Mouse (Mus musculus): Measurements from ENCODE around the gene Dytn.
A peak's percentile ranks its signal among the peaks of the same experiment; 100 is the strongest.
"Not testable (repeated sequence)": the region's sequence is repeated elsewhere in the genome, so short reads cannot be mapped to it uniquely, and the experiment has no call there.

The Dytn gene

GRCm38 (mm10) chr1:63686827-63687226 is at the start of gene Dytn:
Gene Dytn, minus strand, starts transcription at chr1:63686927.
- ATAC-seq (ENCODE audit: low TSS enrichment) = no peak

GRCm38 (mm10) chr1:63730240-63730771 is 43.6 kb upstream of the Dytn start, which contains the start of the genes Mdh1b and Fastkd2:
Gene Mdh1b, minus strand, starts transcription at chr1:63730318.
Gene Fastkd2, plus strand, starts transcription at chr1:63730614.
- peak; percentile 97 for ATAC-seq (ENCODE audit: low TSS enrichment)

DNA sequence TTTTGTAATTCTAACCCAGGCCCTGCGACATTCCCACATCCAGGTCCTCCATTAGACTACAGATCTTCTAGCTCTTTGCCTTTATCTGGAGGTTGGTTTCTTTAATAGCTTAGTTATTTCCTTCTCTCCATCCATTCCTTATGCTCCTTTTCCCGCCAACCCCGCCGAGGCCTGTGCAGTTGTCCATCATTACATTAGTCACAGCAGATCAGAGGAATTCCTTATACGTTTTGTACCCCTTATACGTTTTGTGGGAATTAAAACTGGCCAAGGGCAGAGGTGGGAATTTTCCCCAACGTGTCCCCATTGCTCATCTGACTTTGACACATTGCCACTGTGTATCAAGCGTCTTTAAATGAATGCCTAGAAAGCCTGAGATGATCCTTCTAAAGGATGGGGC is 43.1 kb upstream of the Dytn start:
- 0 out of 2 replicates have a peak, but pooled peaks have one; percentile 8 for ATAC-seq (ENCODE audit: low TSS enrichment)

DNA sequence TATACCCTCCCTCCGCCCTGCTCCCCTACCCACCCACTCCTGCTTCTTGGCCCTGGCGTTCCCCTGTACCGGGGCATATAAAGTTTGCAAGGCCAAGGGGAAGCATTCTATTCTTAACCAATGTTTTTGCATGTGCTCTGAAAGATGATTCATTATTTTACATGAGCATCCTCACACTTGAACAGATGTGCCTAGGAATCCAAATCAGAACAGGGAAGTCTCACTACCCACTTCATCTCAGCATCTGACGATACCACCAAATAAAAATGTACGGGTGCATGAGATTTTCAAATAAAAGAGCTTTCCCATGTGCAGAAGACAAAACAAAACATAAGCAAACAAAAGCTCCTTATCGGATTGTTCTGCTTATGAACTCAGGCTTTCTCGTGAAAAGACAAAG is 33.4 kb upstream of the Dytn start:
- peak; percentile 93 for ATAC-seq (ENCODE audit: low TSS enrichment)

DNA sequence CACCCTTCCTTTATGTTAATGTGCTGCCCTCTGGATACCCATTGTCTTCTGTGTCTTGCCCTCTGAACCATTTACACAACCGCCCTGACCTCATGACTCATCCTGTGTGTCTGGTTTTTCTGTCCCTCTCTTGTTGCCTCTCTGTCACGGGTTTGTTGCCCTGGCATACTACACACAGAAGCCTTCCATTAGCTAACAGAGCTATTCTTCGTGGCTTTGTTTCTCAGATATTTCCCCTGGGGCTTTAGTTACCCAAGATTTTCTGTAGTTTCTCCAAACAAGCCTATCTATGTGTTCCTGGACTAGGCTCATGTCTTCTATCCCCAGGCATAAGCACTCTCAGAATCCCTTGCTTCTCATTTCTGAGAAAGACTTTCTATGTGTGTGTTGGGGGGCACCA is 22.1 kb upstream of the Dytn start:
- ATAC-seq (ENCODE audit: low TSS enrichment) = no peak

DNA sequence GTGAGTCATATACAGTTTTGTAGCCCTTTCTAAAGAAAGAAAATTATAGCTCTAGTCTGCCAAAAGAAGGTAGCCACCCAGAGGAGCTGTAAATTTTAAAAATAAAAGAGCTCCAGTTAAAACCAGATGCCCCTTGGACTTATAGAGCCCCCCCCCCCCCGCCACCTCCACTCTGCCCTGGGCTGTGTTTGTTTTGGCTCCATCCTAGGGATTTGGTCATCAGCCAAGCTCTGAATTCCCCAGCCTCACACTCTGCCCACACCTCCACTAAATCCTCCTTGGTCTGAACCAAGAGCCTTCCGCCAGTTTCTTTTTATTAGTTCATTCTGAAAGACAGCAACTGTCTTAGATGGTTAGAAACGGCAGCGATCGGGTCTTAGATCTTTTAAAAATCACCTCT is 19.0 kb upstream of the Dytn start:
- 0 out of 2 replicates have a peak, but pooled peaks have one; percentile 16 for ATAC-seq (ENCODE audit: low TSS enrichment)

GRCm38 (mm10) chr1:63696861-63697260 is 10.1 kb upstream of the Dytn start:
- ATAC-seq (ENCODE audit: low TSS enrichment) = no peak

DNA sequence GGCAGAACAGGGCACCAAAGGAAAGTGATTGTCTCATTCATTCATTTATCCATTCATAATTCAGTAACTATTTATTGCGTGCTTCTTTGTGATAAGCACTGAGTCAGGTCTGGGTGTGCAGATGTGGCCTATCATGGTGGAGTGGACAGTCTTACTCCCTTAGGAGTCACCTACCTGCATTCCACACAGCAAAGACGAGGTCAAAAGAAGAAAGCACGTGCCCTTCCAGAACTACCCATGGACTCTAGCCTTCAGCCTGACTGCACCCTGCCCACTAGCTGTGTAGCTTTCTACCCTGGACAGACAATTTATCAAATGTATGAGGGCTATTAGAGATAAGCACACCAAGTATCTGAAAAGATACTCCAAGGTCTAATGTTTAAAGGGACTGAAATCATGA is 10.8 kb downstream of the Dytn start:
- ATAC-seq (ENCODE audit: low TSS enrichment) = no peak

- ATAC-seq (ENCODE audit: low TSS enrichment) = peak; percentile 82
Measured at GRCm38 (mm10) chr1:63668852-63669160, 17.9 kb downstream of the Dytn start.

GRCm38 (mm10) chr1:63667949-63668851 is 18.5 kb downstream of the Dytn start:
- ATAC-seq (ENCODE audit: low TSS enrichment) = peak; percentile 85

- peak; percentile 10; the same call in 1 of the 2 replicates for ATAC-seq (ENCODE audit: low TSS enrichment)
Measured at GRCm38 (mm10) chr1:63667201-63667948, 19.4 kb downstream of the Dytn start.

- no peak for ATAC-seq (ENCODE audit: low TSS enrichment)
Measured at GRCm38 (mm10) chr1:63666089-63666488, 20.6 kb downstream of the Dytn start.

DNA sequence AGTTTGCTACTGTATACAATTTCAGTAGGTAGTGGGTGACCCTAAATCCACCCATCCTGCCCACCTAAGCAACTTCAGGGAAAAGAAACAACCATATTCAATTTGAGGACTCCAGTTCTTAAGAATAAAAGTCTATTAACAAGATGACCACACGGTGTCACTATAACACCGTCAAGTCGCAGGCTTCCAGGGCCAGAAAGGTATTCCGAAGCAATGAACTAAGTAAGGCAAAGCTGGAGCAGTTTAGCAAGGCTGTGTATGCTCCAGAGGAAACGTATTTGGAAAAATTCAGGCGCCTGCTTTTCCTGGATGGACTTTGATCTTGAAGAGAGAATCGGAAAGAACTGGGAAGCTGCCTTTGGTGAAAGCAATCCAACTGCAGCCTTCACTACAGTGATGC is 27.1 kb downstream of the Dytn start:
- peak; percentile 90 for ATAC-seq (ENCODE audit: low TSS enrichment)

GRCm38 (mm10) chr1:63658016-63658415 is 28.7 kb downstream of the Dytn start:
- ATAC-seq (ENCODE audit: low TSS enrichment) = peak; percentile 90

DNA sequence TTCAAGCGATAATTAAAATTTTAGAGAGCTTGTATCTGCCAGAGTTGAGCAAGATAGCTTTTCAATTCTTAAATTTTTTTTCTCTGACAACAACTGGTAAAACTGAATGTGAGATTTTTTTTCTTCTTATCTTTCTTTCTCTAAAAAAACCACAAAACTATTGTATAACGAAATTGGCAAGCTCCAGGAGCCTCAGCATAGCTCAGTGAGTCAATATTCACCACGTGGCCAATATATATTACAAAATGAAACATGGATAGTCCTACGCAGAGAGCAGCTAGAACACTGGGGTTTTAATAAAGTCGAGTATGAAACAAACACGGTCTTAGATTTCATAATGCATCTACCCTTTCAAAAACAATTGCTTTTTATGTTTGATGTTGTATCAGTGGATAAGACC is 46.8 kb downstream of the Dytn start:
- ATAC-seq (ENCODE audit: low TSS enrichment) = no peak

- not testable (repeated sequence) for ATAC-seq (ENCODE audit: low TSS enrichment)
Measured at GRCm38 (mm10) chr1:63630390-63630789, 56.3 kb downstream of the Dytn start.

DNA sequence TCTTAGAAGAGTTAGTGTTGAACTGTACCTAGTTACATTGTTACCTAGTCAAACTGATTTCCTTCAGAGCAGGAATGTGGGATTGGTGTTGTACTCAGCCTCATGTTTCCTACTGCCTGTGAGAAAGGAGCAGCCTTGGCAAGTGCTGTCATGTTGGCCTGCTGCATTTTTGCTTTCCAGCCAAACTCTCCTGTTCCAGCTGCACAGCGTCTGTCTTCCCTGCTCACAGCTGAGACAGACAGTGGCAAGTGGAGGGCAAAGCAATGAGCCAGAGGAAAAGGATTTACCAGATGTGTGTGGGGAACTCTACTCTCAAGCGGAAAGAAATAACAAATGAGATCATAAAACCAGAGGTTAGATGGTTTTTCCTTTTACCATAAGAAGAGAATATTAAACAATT is 58.5 kb downstream of the Dytn start:
- ATAC-seq (ENCODE audit: low TSS enrichment) = peak; percentile 64; the same call in 1 of the 2 replicates

GRCm38 (mm10) chr1:63615668-63616067 is 71.1 kb downstream of the Dytn start, which contains the start of gene Gm39653:
Gene Gm39653, plus strand, starts transcription at chr1:63615968.
- no peak for ATAC-seq (ENCODE audit: low TSS enrichment)

- no peak for ATAC-seq (ENCODE audit: low TSS enrichment)
Measured at GRCm38 (mm10) chr1:63614594-63614993, 72.1 kb downstream of the Dytn start.

DNA sequence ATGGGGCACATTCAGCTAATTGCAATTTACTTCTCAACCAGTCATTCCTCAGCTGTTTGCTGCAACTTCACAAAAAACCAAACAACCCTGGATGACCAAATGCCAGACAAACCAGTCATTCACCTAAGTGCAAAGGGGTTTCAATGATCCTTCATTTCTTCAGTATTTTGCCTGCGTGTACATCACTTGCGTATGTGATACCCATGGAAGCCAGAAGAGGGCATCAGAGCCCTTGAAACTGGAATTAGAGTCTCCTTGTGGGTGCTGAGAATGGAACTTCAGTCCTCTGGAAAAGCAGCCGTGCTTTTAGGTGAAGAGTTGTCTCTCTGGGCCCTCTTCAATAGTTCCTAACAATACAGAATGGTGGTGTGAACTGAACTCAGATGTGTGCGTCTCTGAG is 77.1 kb downstream of the Dytn start:
- ATAC-seq (ENCODE audit: low TSS enrichment) = no peak

DNA sequence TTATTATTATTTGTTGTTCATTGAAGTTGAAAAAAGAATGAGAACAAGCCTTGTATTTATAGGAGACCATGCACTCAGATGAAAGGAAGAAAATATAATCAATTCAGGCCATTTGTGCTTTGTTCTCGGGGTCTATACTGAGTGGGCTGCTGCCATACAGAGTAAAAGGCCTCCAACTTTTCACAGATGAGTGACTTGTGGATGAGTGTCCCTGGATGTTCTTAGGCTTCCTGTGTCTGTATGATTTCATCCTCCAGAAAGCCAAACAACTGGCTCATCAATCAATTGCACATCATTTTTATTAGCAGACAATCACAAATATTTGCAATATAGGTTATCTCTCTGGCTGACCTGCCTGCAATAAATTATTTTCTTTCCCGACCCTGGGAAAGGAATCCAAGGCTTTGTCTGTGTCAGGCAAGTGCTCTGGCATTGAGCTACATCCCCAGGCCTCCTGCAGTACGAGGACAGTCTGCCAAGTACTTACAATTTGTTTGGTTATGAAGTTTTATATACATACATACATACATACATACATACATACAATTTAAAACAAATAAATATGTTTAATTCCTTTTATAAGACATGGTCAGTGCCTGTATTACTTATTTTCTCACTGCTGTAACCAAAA is 82.7 kb downstream of the Dytn start:
- no peak for ATAC-seq (ENCODE audit: low TSS enrichment)

GRCm38 (mm10) chr1:63586869-63587268 is 99.9 kb downstream of the Dytn start:
- no peak for ATAC-seq (ENCODE audit: low TSS enrichment)

All from frontal cortex, adult (tissue).